Mouse (Mus musculus): ENCODE measurements around the gene Sox10. TPM values are rescaled to one million over a fixed set of nuclear protein-coding genes. Genes with fewer than 3 reads are reported as not detected.

The Sox10 gene
- polyA plus RNA-seq, 2 experiments: 0.12 to 0.14 TPM

GRCm38 (mm10) chr15:79162822-79163221 is 2.2 kb downstream of the Sox10 start:
- H3K27ac ChIP-seq: no peak overlapping the region
- H3K4me3 ChIP-seq (ENCODE audit: insufficient read depth in 1 of 2, low read depth in 2 of 2, low read length in 2 of 2): no peak overlapping the region
- DNase-seq (ENCODE audit: low read depth in 3 of 3, low spot score in 3 of 3) (no peak), ATAC-seq (ENCODE audit: insufficient read depth) (no peak)
- H3K4me2 ChIP-seq (ENCODE audit: low read depth): no peak overlapping the region
- H3K9me3 ChIP-seq (ENCODE audit: control insufficient read depth, low read length): no peaks in the 10 kb centered on the region
- no peak overlapping the region for H3K9ac ChIP-seq (replicated peaks)
- H3K27me3 ChIP-seq (ENCODE audit: control insufficient read depth, insufficient read depth, low read length): peaks cover 34% of the 10 kb centered on the region
- 35% methylated on average over 14 of the region's 14 CpGs for whole genome bisulfite sequencing (ENCODE audit: insufficient replicate concordance)
- no peaks in the 10 kb centered on the region for H3K4me1 ChIP-seq (replicated peaks; ENCODE audit: control insufficient read depth in 2 of 2, insufficient read depth in 2 of 2, low read length in 1 of 2)
- no peaks in the 10 kb centered on the region for H3K36me3 ChIP-seq (replicated peaks; ENCODE audit: control insufficient read depth, insufficient read depth, low read depth)
- TF ChIP-seq CTCF (IDR thresholded peaks at IDR 0.05; ENCODE audit: low read depth) (peak; percentile 35; the same call in 1 of the 2 replicates), EP300 (IDR thresholded peaks at IDR 0.05; ENCODE audit: low read depth) (no peak)

DNA sequence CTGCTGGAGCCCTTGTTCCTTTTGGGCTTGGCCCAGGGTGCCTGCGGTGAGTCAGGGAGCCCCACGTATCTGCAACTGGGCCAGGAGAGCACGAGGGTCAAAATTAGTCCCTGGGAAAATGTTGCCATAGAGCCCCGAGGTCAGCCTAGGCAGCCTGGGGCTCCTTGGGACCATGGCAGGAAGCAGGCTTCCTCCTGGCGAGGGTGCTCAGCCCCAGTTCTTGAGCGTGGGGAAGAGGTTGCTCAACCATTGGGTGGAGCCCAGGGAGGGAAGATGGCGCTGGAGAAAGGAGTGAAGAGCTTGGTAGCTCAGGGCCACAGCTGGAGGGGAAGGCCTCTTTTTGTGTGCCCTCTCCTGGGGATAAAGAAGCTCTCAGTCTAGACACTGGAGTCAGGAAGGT is 2.7 kb downstream of the Sox10 start:
- H3K4me1 ChIP-seq (replicated peaks; ENCODE audit: control insufficient read depth in 2 of 2, insufficient read depth in 2 of 2, low read length in 1 of 2): no peaks in the 10 kb centered on the region
- DNase-seq (ENCODE audit: low read depth in 3 of 3, low spot score in 3 of 3): no peak
- TF ChIP-seq CTCF (IDR thresholded peaks at IDR 0.05; ENCODE audit: low read depth): no peak
- TF ChIP-seq EP300 (IDR thresholded peaks at IDR 0.05; ENCODE audit: low read depth): no peak

GRCm38 (mm10) chr15:79155572-79155971 is 9.5 kb downstream of the Sox10 start:
- WGBS (ENCODE audit: insufficient replicate concordance): 32% methylated on average over 3 of the region's 3 CpGs
- H3K4me1 ChIP-seq (replicated peaks; ENCODE audit: control insufficient read depth in 2 of 2, insufficient read depth in 2 of 2, low read length in 1 of 2): 0 out of 4 replicates have a peak, but pooled peaks cover 0 to 2% of the 10 kb centered on the region in 2 experiments
- no peak overlapping the region for H3K4me2 ChIP-seq (ENCODE audit: low read depth)
- H3K9me3 ChIP-seq (ENCODE audit: control insufficient read depth, low read length): no peaks in the 10 kb centered on the region
- no peak for TF ChIP-seq EP300 (IDR thresholded peaks at IDR 0.05; ENCODE audit: low read depth)
- ATAC-seq (ENCODE audit: insufficient read depth): no peak
- H3K27ac ChIP-seq: no peak overlapping the region
- DNase-seq (ENCODE audit: low read depth in 3 of 3, low spot score in 3 of 3): no peak
- no peaks in the 10 kb centered on the region for H3K27me3 ChIP-seq (ENCODE audit: control insufficient read depth, insufficient read depth, low read length)
- H3K4me3 ChIP-seq (ENCODE audit: insufficient read depth in 1 of 2, low read depth in 2 of 2, low read length in 2 of 2): no peak overlapping the region
- no peak overlapping the region for H3K9ac ChIP-seq (replicated peaks)
- peaks cover 5% of the 10 kb centered on the region for H3K36me3 ChIP-seq (replicated peaks; ENCODE audit: control insufficient read depth, insufficient read depth, low read depth)

More for the DNA sequence above, 2.7 kb downstream of the Sox10 start:
- WGBS (ENCODE audit: insufficient replicate concordance): 34% methylated on average over 7 of the region's 7 CpGs
- H3K36me3 ChIP-seq (replicated peaks; ENCODE audit: control insufficient read depth, insufficient read depth, low read depth): no peaks in the 10 kb centered on the region
- no peak overlapping the region for H3K4me3 ChIP-seq (ENCODE audit: insufficient read depth in 1 of 2, low read depth in 2 of 2, low read length in 2 of 2)
- H3K9me3 ChIP-seq (ENCODE audit: control insufficient read depth, low read length): no peaks in the 10 kb centered on the region
- H3K9ac ChIP-seq (replicated peaks): no peak overlapping the region
- peaks cover 34% of the 10 kb centered on the region for H3K27me3 ChIP-seq (ENCODE audit: control insufficient read depth, insufficient read depth, low read length)
- H3K4me2 ChIP-seq (ENCODE audit: low read depth): no peak overlapping the region
- ATAC-seq (ENCODE audit: insufficient read depth): no peak
- H3K27ac ChIP-seq: no peak overlapping the region

- H3K9me3 ChIP-seq (ENCODE audit: control insufficient read depth, low read length): no peaks in the 10 kb centered on the region
- H3K4me3 ChIP-seq (ENCODE audit: insufficient read depth in 1 of 2, low read depth in 2 of 2, low read length in 2 of 2): no peak overlapping the region
- 78% methylated on average over 6 of the region's 6 CpGs for WGBS (ENCODE audit: insufficient replicate concordance)
Measured at GRCm38 (mm10) chr15:79152709-79153108, 12.3 kb downstream of the Sox10 start.

DNA sequence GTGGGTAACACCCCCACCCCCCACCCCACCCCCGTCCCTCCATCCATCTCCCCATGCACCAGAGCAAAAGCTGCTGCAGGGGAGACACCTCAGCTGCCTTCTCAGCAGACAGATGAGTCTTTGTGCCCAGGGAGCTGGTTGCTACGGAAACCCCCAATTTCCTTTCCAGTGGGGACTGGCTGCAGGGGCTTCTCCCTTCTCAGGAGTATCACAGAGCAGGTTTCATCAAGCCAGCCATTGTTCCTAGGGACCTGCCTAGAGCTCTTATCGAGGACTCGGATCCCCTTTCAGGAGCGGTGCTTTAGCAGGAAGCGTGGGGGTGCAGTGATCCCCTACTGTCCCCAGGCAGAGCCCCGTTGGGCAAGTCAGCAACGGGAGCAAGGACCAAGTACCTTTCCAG is 13.2 kb downstream of the Sox10 start:
- no peaks in the 10 kb centered on the region for H3K9me3 ChIP-seq (ENCODE audit: control insufficient read depth, low read length)
- H3K27me3 ChIP-seq (ENCODE audit: control insufficient read depth, insufficient read depth, low read length): no peaks in the 10 kb centered on the region
- peaks cover 17% of the 10 kb centered on the region for H3K36me3 ChIP-seq (replicated peaks; ENCODE audit: control insufficient read depth, insufficient read depth, low read depth)
- 80% methylated on average over 8 of the region's 8 CpGs for WGBS (ENCODE audit: insufficient replicate concordance)
- H3K9ac ChIP-seq (replicated peaks): no peak overlapping the region
- H3K4me2 ChIP-seq (ENCODE audit: low read depth): no peak overlapping the region
- no peak overlapping the region for H3K27ac ChIP-seq
- TF ChIP-seq EP300 (IDR thresholded peaks at IDR 0.05; ENCODE audit: low read depth): no peak
- no peak for TF ChIP-seq CTCF (IDR thresholded peaks at IDR 0.05; ENCODE audit: low read depth)
- DNase-seq (ENCODE audit: low read depth in 3 of 3, low spot score in 3 of 3) (no peak), ATAC-seq (ENCODE audit: insufficient read depth) (no peak)
- H3K4me3 ChIP-seq (ENCODE audit: insufficient read depth in 1 of 2, low read depth in 2 of 2, low read length in 2 of 2): no peak overlapping the region
- 0 out of 4 replicates have a peak, but pooled peaks cover 0 to 2% of the 10 kb centered on the region in 2 experiments for H3K4me1 ChIP-seq (replicated peaks; ENCODE audit: control insufficient read depth in 2 of 2, insufficient read depth in 2 of 2, low read length in 1 of 2)

More at GRCm38 (mm10) chr15:79152709-79153108, 12.3 kb downstream of the Sox10 start:
- no peak overlapping the region for H3K4me2 ChIP-seq (ENCODE audit: low read depth)
- ATAC-seq (ENCODE audit: insufficient read depth) (no peak), DNase-seq (ENCODE audit: low read depth in 3 of 3, low spot score in 3 of 3) (no peak)
- no peaks in the 10 kb centered on the region for H3K27me3 ChIP-seq (ENCODE audit: control insufficient read depth, insufficient read depth, low read length)
- TF ChIP-seq CTCF (IDR thresholded peaks at IDR 0.05; ENCODE audit: low read depth): no peak
- TF ChIP-seq EP300 (IDR thresholded peaks at IDR 0.05; ENCODE audit: low read depth): no peak
- peaks cover 10% of the 10 kb centered on the region for H3K36me3 ChIP-seq (replicated peaks; ENCODE audit: control insufficient read depth, insufficient read depth, low read depth)
- H3K4me1 ChIP-seq (replicated peaks; ENCODE audit: control insufficient read depth in 2 of 2, insufficient read depth in 2 of 2, low read length in 1 of 2): 0 out of 4 replicates have a peak, but pooled peaks cover 0 to 2% of the 10 kb centered on the region in 2 experiments
- H3K27ac ChIP-seq: no peak overlapping the region
- H3K9ac ChIP-seq (replicated peaks): no peak overlapping the region
